Mouse (Mus musculus): ENCODE results near the gene Gas7.

Gene Gas7

DNA sequence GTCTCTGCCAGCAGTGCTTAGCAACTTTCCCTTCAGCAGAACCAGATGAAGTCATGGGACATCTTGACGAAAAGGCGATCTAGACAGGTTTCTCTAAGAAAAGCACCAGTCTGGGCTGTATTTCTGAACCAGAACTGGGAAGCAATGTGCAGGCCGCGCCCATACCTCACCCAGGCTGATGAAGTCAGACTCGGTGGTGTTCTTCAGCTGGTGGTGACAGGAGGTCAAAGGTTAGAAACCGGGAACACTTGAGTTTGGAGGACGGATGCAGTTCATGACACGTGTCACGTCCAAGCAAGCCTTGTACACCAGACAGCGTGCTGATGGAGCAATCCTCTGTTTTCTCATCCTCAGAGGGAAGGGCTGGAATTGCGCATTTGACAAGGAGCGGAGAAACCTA is 32.9 kb downstream of the Gas7 start:
- DNase-seq (ENCODE audit: low spot score in 2 of 2) = no peak

DNA sequence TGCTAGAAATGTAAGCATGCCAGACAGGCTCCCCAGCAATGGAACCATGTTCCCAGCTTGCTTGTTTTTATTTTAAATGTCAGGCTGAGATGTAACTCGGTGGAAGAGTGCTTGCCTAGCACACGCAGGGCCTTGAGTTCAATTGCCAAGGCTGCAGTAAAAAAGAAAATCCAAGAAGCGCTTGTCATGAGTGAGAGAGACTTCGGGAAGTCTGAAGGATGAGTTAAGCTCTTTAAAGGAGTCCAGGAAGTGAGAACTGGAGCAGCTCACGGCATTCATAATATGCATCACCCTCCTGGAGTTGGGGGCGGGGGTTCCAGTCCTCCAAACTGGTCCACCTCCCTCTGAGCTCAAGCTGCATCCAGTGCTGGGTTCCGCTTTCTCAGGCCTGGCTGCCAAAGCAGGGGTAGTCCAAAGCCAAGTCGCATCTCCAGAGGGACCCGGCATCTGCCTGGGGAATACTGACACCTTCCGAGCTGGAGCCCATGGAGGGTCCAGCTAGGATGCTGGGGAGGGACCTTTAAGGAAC is 34.5 kb downstream of the Gas7 start:
- DNase-seq (ENCODE audit: low spot score in 2 of 2) = no peak

- DNase-seq (ENCODE audit: low spot score in 2 of 2) = no peak
These were observed 41.6 kb downstream of the Gas7 start for GRCm38 (mm10) chr11:67496796-67497195.

DNA sequence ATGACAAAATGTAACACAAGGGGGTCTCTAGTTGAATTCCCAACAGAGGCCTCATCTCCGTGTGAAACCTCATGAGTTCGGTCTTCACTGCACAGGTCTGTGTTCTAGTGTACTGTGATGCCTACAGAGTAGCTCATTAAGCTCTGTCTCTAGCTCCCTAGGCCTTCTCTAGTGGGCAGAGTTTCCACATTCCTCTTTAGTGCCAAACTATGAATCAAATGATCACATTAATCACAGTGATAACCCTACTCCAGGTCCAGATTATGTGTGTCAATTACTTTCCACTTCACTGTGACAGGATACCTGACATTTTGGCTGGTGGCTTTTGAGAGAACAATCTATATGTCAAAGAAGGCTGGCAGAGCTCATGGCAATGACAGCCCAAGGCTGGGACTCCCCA is 44.9 kb downstream of the Gas7 start:
- DNase-seq (ENCODE audit: low spot score in 2 of 2) = no peak

GRCm38 (mm10) chr11:67501468-67502244 is 46.4 kb downstream of the Gas7 start:
- peak in 1 of 2 experiments; percentile 39 for DNase-seq (ENCODE audit: low spot score in 2 of 2)

DNA sequence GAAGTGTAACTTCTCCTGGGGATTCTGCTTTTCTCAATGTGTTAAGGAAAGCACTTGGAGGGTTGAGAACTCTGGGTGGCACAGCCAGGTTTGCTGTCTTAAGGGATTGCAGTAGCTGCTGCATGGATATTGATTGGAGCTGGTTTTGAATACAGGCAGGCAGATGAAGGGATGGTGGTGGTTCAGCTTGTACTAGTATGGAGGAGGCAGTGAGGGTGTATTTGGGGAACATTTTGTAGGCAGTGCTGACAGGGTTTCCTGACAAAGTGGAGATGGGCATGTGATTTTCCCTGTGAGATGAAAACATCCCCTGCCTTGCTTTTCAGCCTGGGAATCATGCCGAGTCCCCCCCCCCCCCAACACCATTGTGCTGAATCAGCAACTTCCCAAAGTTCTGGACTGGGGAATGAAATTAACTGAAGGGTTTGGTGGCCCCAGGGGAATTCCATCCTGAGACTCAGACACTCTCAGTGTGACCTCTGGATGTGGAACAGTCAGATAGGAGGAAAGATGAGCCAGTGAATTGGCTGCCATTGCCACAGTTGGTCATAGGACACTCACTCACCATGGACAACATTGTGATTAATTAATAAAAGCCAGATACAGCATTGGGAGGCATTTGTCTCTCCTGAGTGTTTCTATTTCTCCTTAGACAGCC is 54.1 kb downstream of the Gas7 start:
- DNase-seq (ENCODE audit: low spot score in 2 of 2) = no peak

- no peak for DNase-seq (ENCODE audit: low spot score in 2 of 2)
These were observed 55.6 kb downstream of the Gas7 start for GRCm38 (mm10) chr11:67510831-67511230.

DNA sequence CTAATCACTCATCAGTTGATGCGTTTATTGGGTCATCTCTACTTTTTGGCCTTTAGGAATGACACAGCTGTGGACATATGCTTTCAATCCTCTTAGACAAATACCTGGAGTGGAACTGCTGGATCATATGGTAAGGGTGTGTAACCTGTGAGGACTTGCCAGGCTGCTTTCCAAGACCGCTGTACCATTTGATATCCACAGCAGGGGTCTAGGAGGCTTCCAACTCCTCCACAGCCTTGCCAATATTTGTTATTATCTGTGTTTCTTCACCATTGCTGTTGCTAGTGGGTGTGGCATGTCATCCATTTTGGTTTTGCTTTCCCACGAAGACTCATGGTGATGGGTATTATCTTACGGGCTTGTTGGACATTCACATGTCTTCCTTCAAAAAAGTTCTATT is 57.8 kb downstream of the Gas7 start:
- DNase-seq (ENCODE audit: low spot score in 2 of 2) = no peak

DNA sequence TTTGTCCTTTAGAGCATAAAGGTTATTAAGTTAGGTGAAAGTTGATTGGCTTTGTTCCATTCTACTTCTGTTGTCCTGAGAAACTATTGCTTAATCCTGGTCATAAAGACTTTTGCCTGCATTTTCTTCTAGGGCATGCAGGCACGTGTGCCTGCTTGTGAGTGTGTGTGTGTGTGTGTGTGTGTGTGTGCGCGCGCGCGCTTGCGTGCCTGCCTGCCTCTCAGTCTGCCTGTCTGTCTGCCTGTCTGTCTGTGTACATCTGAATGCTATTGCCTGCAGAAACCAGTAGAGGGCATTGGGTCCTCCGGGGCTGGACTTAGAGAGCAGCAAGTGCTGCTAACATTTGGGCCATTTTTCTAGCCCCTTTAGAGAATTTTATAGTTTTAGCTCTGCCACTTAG is 59.2 kb downstream of the Gas7 start:
- DNase-seq (ENCODE audit: low spot score in 2 of 2) = no peak

- no peak for DNase-seq (ENCODE audit: low spot score in 2 of 2)
These were observed 60.0 kb downstream of the Gas7 start for GRCm38 (mm10) chr11:67515020-67515911.

GRCm38 (mm10) chr11:67515912-67516305 is 60.7 kb downstream of the Gas7 start:
- no peak for DNase-seq (ENCODE audit: low spot score in 2 of 2)

GRCm38 (mm10) chr11:67517748-67518147 is 62.5 kb downstream of the Gas7 start:
- DNase-seq (ENCODE audit: low spot score in 2 of 2) = no peak

DNA sequence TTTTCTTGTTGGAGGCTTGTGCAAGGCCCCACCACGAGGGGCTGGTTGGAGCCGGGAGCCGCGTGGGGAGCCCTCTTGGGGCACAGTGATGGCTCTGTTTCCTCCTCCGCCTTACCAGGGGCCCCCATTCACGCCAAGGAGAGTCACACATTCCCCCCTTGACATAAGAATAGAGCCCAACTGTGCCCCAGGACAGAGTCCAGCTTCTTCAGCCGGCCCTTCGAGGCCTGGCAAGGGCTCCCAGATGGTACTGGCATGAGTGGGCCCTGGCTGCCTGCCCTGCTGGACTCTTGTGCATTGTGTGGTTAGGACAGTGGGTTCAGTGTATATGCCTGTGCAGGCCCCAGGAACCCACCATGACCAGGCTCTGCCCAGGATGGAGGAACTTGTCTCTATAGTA is 63.7 kb downstream of the Gas7 start:
- DNase-seq (ENCODE audit: low spot score in 2 of 2) = peak; percentile 23 to 53

DNA sequence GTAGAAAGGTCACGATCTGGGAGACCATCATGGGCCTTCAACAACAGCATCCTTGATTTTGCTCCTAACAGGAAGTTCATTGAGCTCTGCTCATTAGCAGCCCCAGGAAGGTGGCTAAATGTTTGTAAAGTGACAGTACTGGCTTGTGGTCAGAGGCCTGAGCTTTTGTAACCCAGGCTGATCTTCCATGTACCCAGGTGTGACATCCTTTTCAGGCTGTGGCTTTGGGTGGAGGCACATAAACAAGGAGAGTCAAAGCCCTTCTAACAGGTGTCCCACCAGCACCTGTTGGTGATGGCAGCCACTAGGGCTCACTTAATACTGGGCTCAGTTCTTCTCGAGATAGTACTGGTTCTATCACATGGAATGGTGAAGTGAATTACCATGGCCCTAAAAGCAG is 67.4 kb downstream of the Gas7 start:
- DNase-seq (ENCODE audit: low spot score in 2 of 2) = no peak

GRCm38 (mm10) chr11:67523806-67524205 is 68.6 kb downstream of the Gas7 start:
- DNase-seq (ENCODE audit: low spot score in 2 of 2) = no peak

DNA sequence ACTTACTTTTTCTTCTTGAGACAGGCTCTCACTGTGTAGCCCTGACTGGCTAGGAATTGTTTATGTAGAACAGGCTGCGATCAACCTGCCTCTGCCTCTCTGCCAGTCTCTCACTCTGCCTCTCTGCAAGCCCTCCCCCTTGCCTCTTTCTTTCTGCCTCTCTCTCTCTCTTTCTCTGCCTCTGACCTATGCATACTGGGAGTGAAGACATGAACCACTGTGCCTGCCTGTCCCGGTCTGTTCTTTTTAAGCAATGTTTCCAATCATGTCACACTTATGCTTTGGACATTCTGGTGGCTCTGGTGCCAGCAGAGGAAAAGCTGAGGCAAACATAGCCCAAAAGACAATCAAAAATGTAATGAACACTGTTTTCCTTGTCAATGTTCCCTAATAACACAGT is 69.5 kb downstream of the Gas7 start:
- no peak for DNase-seq (ENCODE audit: low spot score in 2 of 2)

DNA sequence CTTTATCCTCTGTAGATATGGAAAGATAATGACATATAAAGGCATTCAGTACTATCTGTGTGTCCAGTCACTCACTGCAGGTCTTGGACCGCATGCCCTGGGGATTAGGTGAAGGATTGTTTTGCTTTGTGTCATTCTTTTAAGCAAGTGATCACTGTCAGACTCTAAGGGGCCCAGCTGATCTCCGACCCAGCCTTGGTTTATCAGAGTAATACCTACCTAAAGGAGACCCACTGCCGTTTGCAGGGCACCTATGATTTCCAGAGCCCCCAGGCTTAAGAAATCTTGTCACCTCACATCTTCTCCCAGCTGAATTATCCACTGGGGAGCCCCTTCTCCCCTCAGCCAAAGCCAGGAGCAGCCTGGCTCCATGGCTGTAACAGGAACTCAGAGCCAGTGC is 70.6 kb downstream of the Gas7 start:
- DNase-seq (ENCODE audit: low spot score in 2 of 2) = no peak

DNA sequence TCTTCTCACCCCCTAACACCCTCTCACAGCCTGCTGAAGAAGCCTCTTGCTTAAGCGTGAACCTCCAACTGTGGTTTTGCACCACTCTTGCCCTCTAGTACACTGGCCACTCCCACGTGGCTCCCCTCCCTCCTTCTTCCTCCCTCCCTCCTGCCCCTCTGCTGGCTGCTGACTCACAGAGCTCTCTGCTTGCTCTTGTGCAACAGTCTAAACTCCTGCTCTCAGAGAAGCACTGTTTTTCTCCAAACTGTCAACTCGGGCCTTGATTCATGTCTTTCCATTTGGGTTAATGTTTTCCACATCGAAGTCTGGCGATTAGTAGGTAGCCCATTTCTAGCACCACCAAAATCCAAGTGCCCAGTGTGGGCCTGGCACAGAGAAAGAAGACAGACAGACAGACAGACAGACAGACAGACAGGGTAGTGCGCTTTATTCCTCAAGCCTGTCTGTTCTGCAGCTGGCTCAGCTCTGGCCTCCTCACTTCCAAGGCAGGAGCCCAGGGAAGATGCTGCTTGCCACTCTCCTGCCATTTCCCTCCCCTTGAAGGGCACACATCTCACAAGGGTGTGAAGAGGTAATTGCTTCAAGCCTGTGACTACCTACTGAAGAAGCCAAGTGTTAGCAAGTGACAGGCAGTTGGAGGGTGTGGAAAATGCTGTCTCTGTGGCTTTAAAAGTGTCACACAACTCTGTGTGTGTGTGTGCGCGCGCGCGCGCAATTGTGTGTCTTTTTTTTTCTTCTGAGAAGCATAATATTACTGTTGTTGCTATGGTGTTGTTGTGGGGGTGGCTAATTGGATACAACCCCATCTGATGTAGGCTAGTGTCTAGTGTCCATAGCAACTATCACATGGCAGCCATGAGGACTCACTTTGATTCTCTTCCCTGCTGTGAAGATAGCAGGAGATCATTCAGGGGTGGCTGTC is 71.6 kb downstream of the Gas7 start:
- DNase-seq (ENCODE audit: low spot score in 2 of 2) = peak; percentile 49 to 50

DNA sequence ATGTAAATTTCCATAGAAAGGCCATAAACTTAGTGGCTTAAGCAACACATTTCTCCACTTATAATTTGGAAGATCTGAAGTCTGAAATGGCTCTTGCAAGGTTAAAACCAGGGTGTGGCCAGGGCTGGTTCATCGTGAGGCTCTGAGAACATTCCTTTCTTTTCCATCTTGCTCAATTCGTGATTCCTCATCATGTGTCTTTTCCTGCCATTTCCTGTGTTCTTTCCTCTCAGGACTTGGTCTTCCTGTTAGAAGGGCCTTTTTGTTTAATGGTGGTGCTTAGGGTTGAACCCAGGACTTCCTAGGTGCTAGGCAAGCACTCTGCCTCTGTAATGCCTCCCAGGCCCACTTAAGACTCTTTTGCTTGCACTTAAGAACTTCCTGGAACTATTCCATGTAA is 76.0 kb downstream of the Gas7 start:
- DNase-seq (ENCODE audit: low spot score in 2 of 2) = no peak

DNA sequence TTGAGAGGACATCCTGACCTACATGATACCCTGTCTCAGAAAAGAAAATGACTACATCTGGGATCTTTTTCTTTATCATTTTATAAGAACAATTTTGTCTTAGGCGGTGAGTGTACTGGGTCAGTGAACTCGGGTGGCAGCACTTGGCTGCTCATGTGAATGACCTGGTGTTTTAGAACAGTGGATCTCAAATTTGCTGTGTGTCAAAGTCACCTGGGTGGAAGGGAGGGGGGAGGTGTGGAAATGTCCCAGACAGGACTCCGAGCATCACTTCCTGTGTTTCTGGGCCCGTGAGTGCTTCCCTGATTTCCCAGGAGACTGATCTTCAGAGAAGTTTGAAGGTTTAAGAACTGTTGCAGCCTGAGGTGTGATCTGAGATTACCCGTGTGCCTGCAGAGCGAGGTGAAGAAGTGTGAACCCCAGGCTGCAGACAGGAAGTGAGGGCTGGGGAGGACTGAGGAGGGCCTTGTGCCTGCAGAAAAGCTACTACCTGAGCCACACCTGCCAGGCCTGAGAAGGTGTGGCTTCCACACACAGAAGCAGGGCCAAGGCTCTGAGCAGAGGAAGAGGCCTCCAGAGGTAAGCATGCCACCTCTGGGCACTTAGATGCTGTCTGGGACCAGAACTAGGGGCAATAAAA is 76.8 kb downstream of the Gas7 start:
- no peak for DNase-seq (ENCODE audit: low spot score in 2 of 2)

GRCm38 (mm10) chr11:67532728-67533127 is 77.5 kb downstream of the Gas7 start:
- no peak for DNase-seq (ENCODE audit: low spot score in 2 of 2)

All from right cerebral cortex, adult 2 months (tissue).